Mouse (Mus musculus) bone marrow, adult 2 months (tissue): ENCODE measurements around the gene Cstl1.

Experiments used
- CTCF ChIP-seq: fragments of 200-500 bp; IDR thresholded peaks from 2 replicates; pipeline ENCODE4 v1.5.1; 2011; ENCODE audit warnings: low read length, control low read depth; ENCODE audit not compliant: control insufficient read depth, insufficient read depth
- POLR2A ChIP-seq: fragments of 200-500 bp; IDR thresholded peaks from 2 replicates; pipeline ENCODE4 v1.6.1; 2011; ENCODE audit warnings: low read depth, mild to moderate bottlenecking, control low read depth, low read length, borderline replicate concordance; ENCODE audit not compliant: control insufficient read depth

GRCm38 (mm10) chr2:148719271-148719995 lies 30.7 kb upstream of the Cstl1 start:
- TF ChIP-seq CTCF (no peak), POLR2A (no peak)
